Mouse (Mus musculus) spleen, postnatal 10 days (tissue): ENCODE results near the gene Ttc4.

ENCODE experiments used
- DNase-seq, 2 experiments: peaks; one replicate each; pipeline ENCODE4 v3.0.0; 2021 to 2022; ENCODE audit warnings: low spot score in 2 of 2

The Ttc4 gene

GRCm38 (mm10) chr4:106614180-106614797 is 64.5 kb downstream of the Ttc4 start:
- DNase-seq: peak; percentile 56 to 78

GRCm38 (mm10) chr4:106613560-106613959 is 65.2 kb downstream of the Ttc4 start:
- peak in 1 of 2 experiments; percentile 42 for DNase-seq

- no peak for DNase-seq
These were observed 65.6 kb downstream of the Ttc4 start for GRCm38 (mm10) chr4:106613105-106613504.
